Mouse (Mus musculus): ENCODE measurements around the gene Tnfaip8l2. TPM values are rescaled to one million over a fixed set of nuclear protein-coding genes. Genes with fewer than 3 reads are reported as not detected.
"Not testable (repeated sequence)": the region's sequence is repeated elsewhere in the genome, so short reads cannot be mapped to it uniquely, and the experiment has no call there.

The Tnfaip8l2 gene
- polyA plus RNA-seq, 1 experiment from 2014 or later = 2.7 TPM

- ATAC-seq (ENCODE audit: low FRiP score) (no peak), DNase-seq (ENCODE audit: low spot score) (no peak)
- Histone ChIP-seq H3K4me1 (replicated peaks; ENCODE audit: control insufficient read depth, insufficient read depth, low read length) (no peaks in the 10 kb centered on the region), H3K9ac (no peak overlapping the region), H3K27ac (no peak overlapping the region), H3K9me3 (ENCODE audit: control insufficient read depth, low read length) (no peaks in the 10 kb centered on the region), H3K4me3 (replicated peaks; ENCODE audit: low read length) (no peak overlapping the region), H3K27me3 (ENCODE audit: control insufficient read depth, insufficient read depth, low read length) (no peaks in the 10 kb centered on the region), H3K36me3 (replicated peaks; ENCODE audit: control insufficient read depth, insufficient read depth) (peaks cover 18% of the 10 kb centered on the region; the same call in 1 of the 2 replicates), H3K4me2 (replicated peaks) (no peak overlapping the region)
- 91% methylated on average over 6 of the region's 6 CpGs for WGBS
Measured at GRCm38 (mm10) chr3:95140795-95141194, 1.4 kb downstream of the Tnfaip8l2 start.

- Histone ChIP-seq H3K9me3 (ENCODE audit: control insufficient read depth, low read length) (no peaks in the 10 kb centered on the region), H3K9ac (no peak overlapping the region), H3K4me2 (replicated peaks) (no peak overlapping the region), H3K4me1 (replicated peaks; ENCODE audit: control insufficient read depth, insufficient read depth, low read length) (peaks cover 3% of the 10 kb centered on the region), H3K4me3 (replicated peaks; ENCODE audit: low read length) (no peak overlapping the region), H3K27ac (no peak overlapping the region), H3K36me3 (replicated peaks; ENCODE audit: control insufficient read depth, insufficient read depth) (peaks cover 18% of the 10 kb centered on the region; the same call in 1 of the 2 replicates), H3K27me3 (ENCODE audit: control insufficient read depth, insufficient read depth, low read length) (no peaks in the 10 kb centered on the region)
- ATAC-seq (ENCODE audit: low FRiP score) (no peak), DNase-seq (ENCODE audit: low spot score) (no peak)
- WGBS = 60% methylated on average over 18 of the region's 18 CpGs
Measured at GRCm38 (mm10) chr3:95140289-95140595, 1.9 kb downstream of the Tnfaip8l2 start.

- no peaks in the 10 kb centered on the region for H3K9me3 ChIP-seq (ENCODE audit: control insufficient read depth, low read length)
- no peak for ATAC-seq (ENCODE audit: low FRiP score)
- H3K36me3 ChIP-seq (replicated peaks; ENCODE audit: control insufficient read depth, insufficient read depth) = peaks cover 18% of the 10 kb centered on the region; the same call in 1 of the 2 replicates
- H3K27ac ChIP-seq = no peak overlapping the region
- no peak overlapping the region for H3K9ac ChIP-seq
- DNase-seq (ENCODE audit: low spot score) = no peak
- H3K4me2 ChIP-seq (replicated peaks) = no peak overlapping the region
- peaks cover 8% of the 10 kb centered on the region for H3K4me1 ChIP-seq (replicated peaks; ENCODE audit: control insufficient read depth, insufficient read depth, low read length)
- H3K27me3 ChIP-seq (ENCODE audit: control insufficient read depth, insufficient read depth, low read length) = no peaks in the 10 kb centered on the region
- H3K4me3 ChIP-seq (replicated peaks; ENCODE audit: low read length) = no peak overlapping the region
- 74% methylated on average over 25 of the region's 25 CpGs for WGBS
Measured at GRCm38 (mm10) chr3:95139586-95140288, 2.4 kb downstream of the Tnfaip8l2 start.

GRCm38 (mm10) chr3:95136336-95136735, 5.8 kb downstream of the Tnfaip8l2 start:
- no peaks in the 10 kb centered on the region for H3K27me3 ChIP-seq (ENCODE audit: control insufficient read depth, insufficient read depth, low read length)
- H3K4me3 ChIP-seq (replicated peaks; ENCODE audit: low read length) = no peak overlapping the region
- no peak overlapping the region for H3K9ac ChIP-seq
- ATAC-seq (ENCODE audit: low FRiP score) (no peak), DNase-seq (ENCODE audit: low spot score) (no peak)
- H3K36me3 ChIP-seq (replicated peaks; ENCODE audit: control insufficient read depth, insufficient read depth) = peaks cover 25% of the 10 kb centered on the region
- H3K4me1 ChIP-seq (replicated peaks; ENCODE audit: control insufficient read depth, insufficient read depth, low read length) = peaks cover 13% of the 10 kb centered on the region
- no peaks in the 10 kb centered on the region for H3K9me3 ChIP-seq (ENCODE audit: control insufficient read depth, low read length)
- H3K4me2 ChIP-seq (replicated peaks) = no peak overlapping the region
- H3K27ac ChIP-seq = no peak overlapping the region
- 96% methylated on average over 3 of the region's 3 CpGs for WGBS

GRCm38 (mm10) chr3:95135433-95136052, 6.6 kb downstream of the Tnfaip8l2 start:
- H3K4me3 ChIP-seq (replicated peaks; ENCODE audit: low read length) = peak overlapping the region; percentile 32; the same call in 1 of the 2 replicates
- no peak overlapping the region for H3K27ac ChIP-seq
- WGBS = 91% methylated on average over 7 of the region's 7 CpGs
- peak overlapping the region; percentile 46; the same call in 1 of the 2 replicates for H3K9ac ChIP-seq
- H3K4me2 ChIP-seq (replicated peaks) = peak overlapping the region; percentile 60
- peaks cover 26% of the 10 kb centered on the region for H3K36me3 ChIP-seq (replicated peaks; ENCODE audit: control insufficient read depth, insufficient read depth)
- ATAC-seq (ENCODE audit: low FRiP score) (no peak), DNase-seq (ENCODE audit: low spot score) (no peak)
- H3K9me3 ChIP-seq (ENCODE audit: control insufficient read depth, low read length) = no peaks in the 10 kb centered on the region
- no peaks in the 10 kb centered on the region for H3K27me3 ChIP-seq (ENCODE audit: control insufficient read depth, insufficient read depth, low read length)
- peaks cover 13% of the 10 kb centered on the region for H3K4me1 ChIP-seq (replicated peaks; ENCODE audit: control insufficient read depth, insufficient read depth, low read length)

- ATAC-seq (ENCODE audit: low FRiP score) (no peak), DNase-seq (ENCODE audit: low spot score) (no peak)
- Histone ChIP-seq H3K9ac (peak overlapping the region; percentile 46), H3K27me3 (ENCODE audit: control insufficient read depth, insufficient read depth, low read length) (no peaks in the 10 kb centered on the region), H3K36me3 (replicated peaks; ENCODE audit: control insufficient read depth, insufficient read depth) (peaks cover 26% of the 10 kb centered on the region), H3K4me2 (replicated peaks) (peak overlapping the region; percentile 60), H3K4me3 (replicated peaks; ENCODE audit: low read length) (peak overlapping the region; percentile 32), H3K27ac (no peak overlapping the region), H3K9me3 (ENCODE audit: control insufficient read depth, low read length) (no peaks in the 10 kb centered on the region), H3K4me1 (replicated peaks; ENCODE audit: control insufficient read depth, insufficient read depth, low read length) (peaks cover 13% of the 10 kb centered on the region)
- 34% methylated on average over 6 of the region's 6 CpGs for WGBS
Measured at GRCm38 (mm10) chr3:95135023-95135422, 7.1 kb downstream of the Tnfaip8l2 start.

- ATAC-seq (ENCODE audit: low FRiP score) = peak; percentile 55
- not testable (repeated sequence) for H3K27me3 ChIP-seq (ENCODE audit: control insufficient read depth, insufficient read depth, low read length); H3K27ac ChIP-seq; H3K9me3 ChIP-seq (ENCODE audit: control insufficient read depth, low read length); DNase-seq (ENCODE audit: low spot score); H3K4me2 ChIP-seq (replicated peaks); H3K9ac ChIP-seq
- Histone ChIP-seq H3K4me3 (replicated peaks; ENCODE audit: low read length) (peak overlapping the region; percentile 43), H3K4me1 (replicated peaks; ENCODE audit: control insufficient read depth, insufficient read depth, low read length) (peaks cover 13% of the 10 kb centered on the region), H3K36me3 (replicated peaks; ENCODE audit: control insufficient read depth, insufficient read depth) (peaks cover 27% of the 10 kb centered on the region)
- WGBS = no CpG with 5 or more reads among the region's 12 CpGs
Measured at GRCm38 (mm10) chr3:95134133-95134532, 8.0 kb downstream of the Tnfaip8l2 start.

GRCm38 (mm10) chr3:95133680-95134101, 8.5 kb downstream of the Tnfaip8l2 start, which contains the start of the genes Scnm1 and Lysmd1:
Gene Scnm1, minus strand, starts transcription at chr3:95134011.
Gene Lysmd1, plus strand, starts transcription at chr3:95134088.
- H3K9me3 ChIP-seq (ENCODE audit: control insufficient read depth, low read length) = no peaks in the 10 kb centered on the region
- peak within 1 kb of the TSS; percentile 81 for H3K4me2 ChIP-seq (replicated peaks)
- ATAC-seq (ENCODE audit: low FRiP score) (peak; percentile 94), DNase-seq (ENCODE audit: low spot score) (peak; percentile 94)
- H3K4me1 ChIP-seq (replicated peaks; ENCODE audit: control insufficient read depth, insufficient read depth, low read length) = peaks cover 13% of the 10 kb centered on the region
- H3K4me3 ChIP-seq (replicated peaks; ENCODE audit: low read length) = peak within 1 kb of the TSS; percentile 43
- H3K36me3 ChIP-seq (replicated peaks; ENCODE audit: control insufficient read depth, insufficient read depth) = peaks cover 29% of the 10 kb centered on the region
- H3K27ac ChIP-seq = peak within 1 kb of the TSS; percentile 73
- peak within 1 kb of the TSS; percentile 63 for H3K9ac ChIP-seq
- no peaks in the 10 kb centered on the region for H3K27me3 ChIP-seq (ENCODE audit: control insufficient read depth, insufficient read depth, low read length)
- WGBS = under 1% methylated on average over 20 of the region's 20 CpGs

GRCm38 (mm10) chr3:95133176-95133575, 9.0 kb downstream of the Tnfaip8l2 start:
- H3K4me3 ChIP-seq (replicated peaks; ENCODE audit: low read length) = peak overlapping the region; percentile 43
- ATAC-seq (ENCODE audit: low FRiP score) (peak; percentile 9; the same call in 1 of the 2 replicates), DNase-seq (ENCODE audit: low spot score) (no peak)
- H3K27me3 ChIP-seq (ENCODE audit: control insufficient read depth, insufficient read depth, low read length) = no peaks in the 10 kb centered on the region
- peak overlapping the region; percentile 81 for H3K4me2 ChIP-seq (replicated peaks)
- peaks cover 29% of the 10 kb centered on the region for H3K36me3 ChIP-seq (replicated peaks; ENCODE audit: control insufficient read depth, insufficient read depth)
- peak overlapping the region; percentile 63 for H3K9ac ChIP-seq
- H3K4me1 ChIP-seq (replicated peaks; ENCODE audit: control insufficient read depth, insufficient read depth, low read length) = peaks cover 13% of the 10 kb centered on the region
- no peaks in the 10 kb centered on the region for H3K9me3 ChIP-seq (ENCODE audit: control insufficient read depth, low read length)
- 62% methylated on average over 11 of the region's 11 CpGs for WGBS
- peak overlapping the region; percentile 73 for H3K27ac ChIP-seq
